Mouse (Mus musculus) limb, embryonic 10.5 days (tissue): ENCODE results near the gene Tmc4. TPM values are rescaled to one million over a fixed set of nuclear protein-coding genes. Genes with fewer than 3 reads are reported as not detected.

Source experiments
- microRNA-seq: library from miRNA; unstranded; fragments of <30 nt; microRNA quantifications from one replicate; pipeline ENCODE4, GENCODE M21; 2017
- polyA plus RNA-seq: library from polyadenylated mRNA; unstranded; fragments of >200 nt; fragmentation: Nextera tagmentation; extraction: Ambion mirVana; gene quantifications from 2 replicates; pipeline ENCODE4 v1.2.1, GENCODE M21; 2016

The Tmc4 gene
- polyA plus RNA-seq, 1 experiment from 2014 or later, result 5.0 TPM

Small RNA genes within 50 kb of the gene (microRNA-seq; reads per million reads assigned to microRNA genes)
- gene Mir3572, result 2.9 reads per million, percentile 1 among the genes with 10 or more reads in this experiment

Other genes with a start within 250 kb of the Tmc4 start
- gene Tarm1, start 174.9 kb downstream of the Tmc4 start, polyA plus RNA-seq, result not detected in 2 replicates
- not detected in 2 replicates for gene Oscar, start 61.4 kb downstream of the Tmc4 start, polyA plus RNA-seq
- 360 and 392 TPM in 2 replicates for gene Ndufa3, start 60.2 kb downstream of the Tmc4 start, polyA plus RNA-seq
- gene Tfpt, start 47.6 kb downstream of the Tmc4 start, polyA plus RNA-seq, result 33.3 and 36.0 TPM in 2 replicates
- 181 and 186 TPM in 2 replicates for gene Prpf31, start 47.6 kb downstream of the Tmc4 start, polyA plus RNA-seq
- gene Cnot3, start 32.3 kb downstream of the Tmc4 start, polyA plus RNA-seq, result 80.3 and 94.7 TPM in 2 replicates
- gene Leng1, start 11.7 kb downstream of the Tmc4 start, polyA plus RNA-seq, result 13.2 and 15.2 TPM in 2 replicates
- gene Tsen34, start 15.3 kb upstream of the Tmc4 start, polyA plus RNA-seq, result 328 and 357 TPM in 2 replicates
- gene Mboat7, start 16.0 kb upstream of the Tmc4 start, polyA plus RNA-seq, result 39.0 and 46.5 TPM in 2 replicates
- 1,366 and 1,587 TPM in 2 replicates for gene Rps9, start 26.4 kb upstream of the Tmc4 start, polyA plus RNA-seq
- 0.08 and 0.13 TPM in 2 replicates for gene Pirb, start 42.8 kb upstream of the Tmc4 start, polyA plus RNA-seq
- gene Gm15448, start 148.1 kb upstream of the Tmc4 start, polyA plus RNA-seq, result not detected in 2 replicates
- not detected in 2 replicates for gene Pira2, start 167.5 kb upstream of the Tmc4 start, polyA plus RNA-seq
- not detected in 2 replicates for gene Gm14548, start 220.6 kb upstream of the Tmc4 start, polyA plus RNA-seq
- not detected in 2 replicates for gene Lilra6, start 237.9 kb upstream of the Tmc4 start, polyA plus RNA-seq